Mouse (Mus musculus) small intestine, adult 2 months (tissue): ENCODE measurements around the gene Vstm5. TPM values are rescaled to one million over a fixed set of nuclear protein-coding genes. Genes with fewer than 3 reads are reported as not detected.
A peak's percentile ranks its signal among the peaks of the same experiment; 100 is the strongest.
"Not testable (repeated sequence)": the region's sequence is repeated elsewhere in the genome, so short reads cannot be mapped to it uniquely, and the experiment has no call there.

Experiments used
- H3K27ac ChIP-seq: fragments of 200-500 bp; 2 replicates; pipeline ENCODE4 v1.5.1; 2012; ENCODE audit warnings: low read depth, low read length, control low read depth, inconsistent platforms; ENCODE audit not compliant: insufficient read depth
- H3K27me3 ChIP-seq: fragments of 200-500 bp; 2 replicates; pipeline ENCODE4 v1.6.1; 2012; ENCODE audit warnings: mild to moderate bottlenecking, moderate library complexity, low read length, inconsistent platforms; ENCODE audit not compliant: control insufficient read depth, insufficient read depth
- H3K36me3 ChIP-seq: fragments of 200-500 bp; 2 replicates; pipeline ENCODE4 v1.6.1; 2012; ENCODE audit warnings: mild to moderate bottlenecking, low read length, control low read depth, inconsistent platforms; ENCODE audit not compliant: control insufficient read depth, insufficient read depth
- H3K4me1 ChIP-seq: fragments of 200-500 bp; 2 replicates; pipeline ENCODE4 v1.6.1; 2012; ENCODE audit warnings: low read length, inconsistent platforms, mixed read lengths; ENCODE audit not compliant: control insufficient read depth, insufficient read depth, insufficient read length
- H3K4me3 ChIP-seq: fragments of 200-500 bp; 2 replicates; pipeline ENCODE4 v1.5.1; 2012; ENCODE audit warnings: low read depth, mild to moderate bottlenecking, control low read depth, inconsistent platforms, low read length, moderate library complexity
- CTCF ChIP-seq: fragments of 200-500 bp; IDR thresholded peaks from 2 replicates; pipeline ENCODE4 v1.5.1; 2012; ENCODE audit warnings: low read depth, mild to moderate bottlenecking, control low read depth, inconsistent platforms, low read length, moderate library complexity, mixed read lengths; ENCODE audit not compliant: insufficient replicate concordance, insufficient read length; ENCODE audit errors: extremely low read depth
- POLR2A ChIP-seq: fragments of 200-500 bp; IDR thresholded peaks from 2 replicates; pipeline ENCODE4 v1.6.1; 2012; ENCODE audit warnings: low read depth, mild to moderate bottlenecking, control low read depth, inconsistent platforms, low read length, moderate library complexity
- WGBS: fragments of 180-500 bp; shearing (Covaris S2); methylation state at CpG from one replicate; pipeline ENCODE4 v1.1.7; 2018; 5-methylcytosine and 5-hydroxymethylcytosine counted together
- polyA plus RNA-seq: library from polyadenylated mRNA; depleted of rRNA; stranded (reverse); fragments of >200 nt; gene quantifications from 2 replicates; pipeline ENCODE4 v1.2.3, GENCODE M21; 2012; rRNA removed

The Vstm5 gene
- polyA plus RNA-seq = 26.9 and 33.1 TPM in 2 replicates

DNA sequence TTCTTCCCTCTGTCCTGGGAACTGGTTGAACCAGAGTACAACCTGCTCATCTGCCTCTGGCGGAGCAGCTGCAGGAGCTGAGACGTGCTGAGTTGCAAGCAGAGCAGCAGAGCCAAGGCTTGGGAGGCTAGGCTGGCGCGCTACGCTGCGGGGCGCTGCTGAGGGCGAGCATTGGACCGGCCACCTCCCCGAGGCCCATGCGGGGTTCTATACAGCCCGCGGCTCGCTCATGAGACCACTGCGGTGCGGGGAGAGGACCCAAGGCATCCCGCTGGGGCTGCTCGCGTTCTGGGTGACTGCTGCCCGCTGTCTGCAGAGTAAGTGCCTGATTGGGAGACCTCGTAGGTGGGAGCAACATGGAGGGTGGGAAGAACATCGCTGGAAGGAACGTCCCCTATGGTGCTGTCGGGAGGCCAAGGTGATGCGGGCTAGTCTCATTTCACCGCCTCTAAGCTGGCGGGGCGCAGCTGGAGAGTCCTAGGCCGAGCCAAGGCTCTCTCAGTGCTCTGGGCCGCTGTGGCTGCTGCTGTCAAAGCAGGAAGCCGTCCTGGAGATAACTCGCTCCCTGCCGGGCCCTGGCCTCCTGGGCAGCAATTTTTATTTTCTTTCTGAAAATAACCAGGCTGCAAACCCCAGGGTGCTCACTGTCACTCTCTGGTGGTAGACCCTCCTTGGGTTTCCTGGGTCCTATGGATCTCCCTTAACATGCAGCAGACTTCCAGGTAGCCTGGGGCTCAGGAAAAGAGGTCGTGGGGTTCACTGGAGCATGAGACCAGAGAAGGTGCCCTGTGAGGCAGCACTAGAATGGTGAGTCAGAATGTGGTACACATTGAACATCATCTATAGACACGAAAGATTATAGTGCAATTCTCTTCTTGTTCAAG, at the start of gene Vstm5:
Gene Vstm5, plus strand, starts transcription at position 4 of the 884 bp plus-strand sequence.
- no peaks in the 10 kb centered on the region for H3K27me3 ChIP-seq
- 0 out of 2 replicates have a peak, but pooled peaks cover 2% of the 10 kb centered on the region for H3K36me3 ChIP-seq
- peak within 1 kb of the TSS; percentile 71 for H3K27ac ChIP-seq
- peak within 1 kb of the TSS; percentile 65 for H3K4me3 ChIP-seq
- 3% methylated on average over 35 of the region's 35 CpGs for WGBS
- H3K4me1 ChIP-seq = peaks cover 25% of the 10 kb centered on the region
- TF ChIP-seq POLR2A (peak; percentile 57; the same call in 1 of the 2 replicates), CTCF (no peak)

DNA sequence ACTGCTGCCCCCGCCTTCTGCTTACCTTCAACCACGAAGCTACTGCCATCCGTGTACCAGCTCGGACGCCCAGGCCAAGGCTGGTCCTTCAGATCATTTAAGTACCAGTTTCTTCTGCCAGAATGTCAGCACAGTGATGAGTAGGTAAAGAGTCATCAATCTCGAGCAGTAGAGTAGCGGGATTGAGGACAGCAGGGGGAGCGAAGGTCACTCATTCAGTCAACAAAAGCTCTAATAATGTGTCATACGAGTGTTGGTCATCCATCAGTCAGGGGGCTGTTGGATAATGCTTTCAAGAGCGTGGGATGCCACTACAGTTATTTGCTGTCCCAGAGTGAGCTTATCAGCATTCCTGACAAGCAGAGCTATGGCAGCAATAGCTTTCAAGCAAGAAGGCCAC, 44.0 kb upstream of the Vstm5 start:
- H3K4me1 ChIP-seq, H3K4me3 ChIP-seq, H3K27me3 ChIP-seq, H3K27ac ChIP-seq, H3K36me3 ChIP-seq: not testable (repeated sequence)
- 54% methylated on average over 10 of the region's 10 CpGs for WGBS

DNA sequence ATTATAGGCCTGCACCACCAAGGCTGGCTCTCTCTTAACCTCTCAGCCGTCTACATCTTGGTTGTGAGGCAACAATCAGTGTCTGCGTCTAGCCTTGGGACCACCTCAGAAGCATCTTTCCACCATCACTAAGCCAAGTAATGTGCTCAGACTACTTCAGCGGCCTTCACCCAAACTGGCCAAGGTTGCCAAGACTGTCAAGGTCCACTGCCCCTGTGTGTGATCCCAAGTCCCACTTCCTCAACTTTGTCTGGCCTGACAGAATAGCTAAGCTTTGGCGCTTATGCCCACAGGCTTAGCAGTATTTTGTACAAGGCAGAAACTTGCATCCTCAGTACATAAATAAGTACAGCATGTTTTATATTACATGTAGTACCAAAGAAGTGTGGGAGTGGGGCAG, 32.2 kb upstream of the Vstm5 start:
- Histone ChIP-seq H3K27ac (no peak overlapping the region), H3K36me3 (no peaks in the 10 kb centered on the region), H3K4me3 (no peak overlapping the region), H3K4me1 (no peaks in the 10 kb centered on the region), H3K27me3 (no peaks in the 10 kb centered on the region)
- 89% methylated on average over 4 of the region's 4 CpGs for WGBS
- TF ChIP-seq POLR2A = no peak
- no peak for TF ChIP-seq CTCF

DNA sequence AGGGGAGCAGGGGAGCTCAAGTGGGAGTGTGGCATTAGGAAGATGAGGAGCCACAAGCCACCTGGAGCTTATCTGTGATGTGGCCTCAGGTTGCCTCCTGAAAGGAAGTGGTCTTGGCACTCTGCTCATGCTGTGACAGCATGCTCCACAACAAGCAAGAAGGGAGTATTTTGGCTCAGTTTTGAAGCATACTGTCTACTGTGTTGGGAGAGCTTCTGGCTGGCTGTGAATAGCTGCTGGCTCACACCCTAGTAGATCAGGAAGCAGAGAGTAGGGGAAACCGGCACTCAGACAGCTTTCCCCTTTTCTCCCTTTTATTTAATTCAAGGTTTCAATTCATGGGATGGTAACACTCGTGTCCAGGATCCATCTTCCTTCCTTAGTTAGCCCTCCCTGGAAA, 29.5 kb upstream of the Vstm5 start:
- Histone ChIP-seq H3K27ac (no peak overlapping the region), H3K36me3 (no peaks in the 10 kb centered on the region), H3K4me3 (no peak overlapping the region), H3K27me3 (no peaks in the 10 kb centered on the region), H3K4me1 (no peaks in the 10 kb centered on the region)
- 60% methylated on average over 2 of the region's 2 CpGs for WGBS
- TF ChIP-seq CTCF (no peak), POLR2A (no peak)

DNA sequence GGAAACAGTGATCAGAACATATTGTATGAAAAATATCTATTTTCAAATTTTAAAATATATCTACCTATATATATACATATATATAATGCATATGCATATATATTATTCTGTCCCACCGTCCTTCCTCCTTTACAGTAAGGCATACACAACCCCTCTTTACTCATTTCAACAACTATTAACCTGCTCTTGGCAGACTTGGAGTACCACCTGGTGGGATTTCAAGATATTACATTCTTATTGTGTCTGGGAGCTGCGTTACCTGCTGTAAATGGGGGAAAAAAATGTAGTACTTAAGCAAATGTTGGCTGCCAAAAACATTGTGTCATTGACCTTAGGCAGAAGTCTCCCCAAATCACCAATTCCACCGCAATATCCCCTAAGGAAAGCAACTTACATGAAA, 27.0 kb upstream of the Vstm5 start:
- H3K4me3 ChIP-seq = no peak overlapping the region
- TF ChIP-seq CTCF (no peak), POLR2A (no peak)
- H3K27me3 ChIP-seq = no peaks in the 10 kb centered on the region
- WGBS = 62% methylated on average over 3 of the region's 3 CpGs
- H3K4me1 ChIP-seq = no peaks in the 10 kb centered on the region
- no peaks in the 10 kb centered on the region for H3K36me3 ChIP-seq
- H3K27ac ChIP-seq = no peak overlapping the region

DNA sequence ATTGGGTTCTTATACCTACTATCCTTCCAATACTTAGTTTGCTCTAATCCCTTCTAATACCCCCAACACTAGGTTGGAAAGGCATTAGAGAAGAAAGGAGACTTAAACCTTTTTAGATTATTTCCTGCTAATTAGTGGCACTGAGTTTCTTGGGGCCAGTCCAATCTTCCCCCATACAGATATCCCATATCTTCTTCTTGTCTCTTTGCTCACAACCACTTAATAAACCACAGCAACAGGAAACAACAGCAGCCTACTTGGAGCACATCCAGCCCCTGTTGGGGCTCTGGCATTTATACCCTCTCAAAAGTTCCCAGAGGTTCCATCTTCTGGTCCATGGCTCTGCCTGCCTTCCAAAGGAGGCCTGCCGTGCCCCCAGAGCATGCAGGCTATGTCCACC, 25.1 kb upstream of the Vstm5 start:
- Histone ChIP-seq H3K27ac (no peak overlapping the region), H3K27me3 (no peaks in the 10 kb centered on the region), H3K36me3 (no peaks in the 10 kb centered on the region), H3K4me3 (no peak overlapping the region), H3K4me1 (no peaks in the 10 kb centered on the region)
- WGBS = 70% methylated on average over 1 of the region's 1 CpGs
- no peak for TF ChIP-seq POLR2A

DNA sequence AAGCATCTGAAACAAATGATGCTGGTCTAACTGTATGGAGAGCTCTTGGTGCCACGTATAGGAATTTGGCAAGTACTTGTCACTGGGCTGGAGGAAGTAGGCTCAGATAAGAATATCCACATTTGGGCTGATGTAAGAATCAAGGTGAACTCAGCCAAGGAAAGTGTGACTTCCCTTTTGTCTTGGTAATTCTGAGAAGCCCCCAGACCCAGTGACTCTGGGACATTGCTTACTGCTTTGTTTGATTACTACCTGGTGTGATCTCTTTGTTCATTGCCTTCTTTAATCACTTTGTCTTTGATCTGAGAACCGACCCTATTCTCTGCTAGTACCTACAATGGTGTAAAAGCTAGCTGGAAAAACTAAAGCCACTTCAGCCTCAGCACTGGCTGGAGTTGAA, 13.9 kb upstream of the Vstm5 start:
- H3K4me3 ChIP-seq = no peak overlapping the region
- no peaks in the 10 kb centered on the region for H3K27me3 ChIP-seq
- 54% methylated on average over 2 of the region's 2 CpGs for WGBS
- no peak overlapping the region for H3K27ac ChIP-seq
- TF ChIP-seq POLR2A (no peak), CTCF (no peak)
- H3K36me3 ChIP-seq = no peaks in the 10 kb centered on the region
- no peaks in the 10 kb centered on the region for H3K4me1 ChIP-seq

DNA sequence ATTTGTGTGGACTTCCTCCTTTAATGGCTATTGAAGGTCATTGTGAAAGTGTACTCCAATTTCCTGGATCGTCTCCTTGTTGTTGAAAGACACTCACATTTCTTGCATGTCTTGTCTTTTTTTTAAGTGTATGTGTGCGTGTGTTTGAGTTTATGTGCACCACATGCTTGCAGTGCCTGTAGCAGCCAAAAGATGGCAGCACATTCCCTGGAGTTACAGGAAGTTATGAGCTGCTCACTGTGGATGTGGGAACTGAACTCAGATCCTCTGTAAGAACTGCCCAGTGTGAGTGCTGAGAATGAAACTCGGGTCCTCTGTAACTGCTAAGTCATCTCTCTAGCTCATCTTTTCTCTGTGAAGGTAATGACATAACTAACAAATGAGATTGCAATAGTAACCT, 6.4 kb upstream of the Vstm5 start:
- 90% methylated on average over 3 of the region's 3 CpGs for WGBS
- Histone ChIP-seq H3K4me1 (no peaks in the 10 kb centered on the region; the same call in 1 of the 2 replicates), H3K27ac (no peak overlapping the region), H3K27me3 (no peaks in the 10 kb centered on the region), H3K36me3 (no peaks in the 10 kb centered on the region), H3K4me3 (no peak overlapping the region)
- TF ChIP-seq CTCF = no peak
- no peak for TF ChIP-seq POLR2A
